ENCODE assay signal across 8 mouse cellular contexts in the genomic region with DNA sequence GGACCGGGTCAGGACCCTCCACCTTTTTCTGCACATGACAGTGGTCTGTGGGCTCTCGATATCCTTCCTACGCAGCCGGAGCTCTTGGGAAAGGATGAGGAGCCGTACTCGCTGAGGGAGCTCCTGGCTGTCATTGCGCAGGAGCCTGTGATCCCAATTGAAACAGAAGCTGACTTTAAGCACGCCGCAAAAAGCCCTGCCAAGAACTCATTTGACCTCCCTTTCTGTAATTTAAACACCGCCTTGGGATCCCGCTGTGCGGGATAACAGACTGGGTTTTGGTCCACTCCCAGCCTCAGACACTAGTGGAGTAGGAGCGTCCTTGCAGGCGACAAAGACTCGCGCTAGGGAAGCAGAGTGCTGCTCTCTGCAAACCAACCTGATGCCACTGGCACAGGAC. TPM values are rescaled to one million over a fixed set of nuclear protein-coding genes. Genes with fewer than 3 reads are reported as not detected.
DNase-seq lines count a peak whose midpoint lies in the region; ATAC-seq and TF ChIP-seq lines count a peak whose summit lies in the region.

No protein-coding gene starts in this region.

- TF ChIP-seq EP300 in liver, postnatal 0 days (IDR thresholded peaks at IDR 0.05; ENCODE audit: low read depth): no peak

- H3K27me3 ChIP-seq in lung, embryonic 16.5 days (ENCODE audit: control insufficient read depth, insufficient read depth, low read depth, low read length): peaks cover 10% of the 10 kb centered on the region; the same call in 1 of the 2 replicates
- peaks cover 53% of the 10 kb centered on the region for H3K27me3 ChIP-seq in embryonic facial prominence, embryonic 13.5 days
- peaks cover 39% of the 10 kb centered on the region for H3K27me3 ChIP-seq in heart, embryonic 16.5 days (ENCODE audit: control insufficient read depth, insufficient read depth, low read length)
- peaks cover 33% of the 10 kb centered on the region for H3K27me3 ChIP-seq in liver, postnatal 0 days (ENCODE audit: insufficient read depth, low read length)

- ATAC-seq in lung, embryonic 16.5 days (ENCODE audit: low read depth): peak; percentile 34; the same call in 1 of the 2 replicates
- ATAC-seq in embryonic facial prominence, embryonic 13.5 days (ENCODE audit: insufficient number of reproducible peaks, insufficient read depth, low FRiP score, low TSS enrichment, low read depth): no peak
- ATAC-seq in heart, embryonic 16.5 days (replicated peaks; ENCODE audit: extremely low read depth, insufficient read depth, low FRiP score): no peak
- no peak for ATAC-seq in liver, postnatal 0 days

- H3K4me2 ChIP-seq in lung, embryonic 16.5 days (ENCODE audit: low read depth, low read length): peak overlapping the region; percentile 99
- H3K4me2 ChIP-seq in embryonic facial prominence, embryonic 13.5 days: peak overlapping the region; percentile 98
- H3K4me2 ChIP-seq in heart, embryonic 16.5 days (ENCODE audit: low read depth, low read length): peak overlapping the region; percentile 94
- peak overlapping the region; percentile 66 for H3K4me2 ChIP-seq in liver, postnatal 0 days (ENCODE audit: low read depth, low read length)

- H3K4me1 ChIP-seq in lung, embryonic 16.5 days (replicated peaks; ENCODE audit: control insufficient read depth, insufficient read depth, low read length): peaks cover 9% of the 10 kb centered on the region
- peaks cover 23% of the 10 kb centered on the region for H3K4me1 ChIP-seq in embryonic facial prominence, embryonic 13.5 days
- peaks cover 14% of the 10 kb centered on the region for H3K4me1 ChIP-seq in heart, embryonic 16.5 days (ENCODE audit: control insufficient read depth, insufficient read depth, low read length)
- H3K4me1 ChIP-seq in liver, postnatal 0 days (ENCODE audit: insufficient read depth): 0 out of 2 replicates have a peak, but pooled peaks cover 4% of the 10 kb centered on the region

- no peaks in the 10 kb centered on the region for H3K9me3 ChIP-seq in lung, embryonic 16.5 days (ENCODE audit: control insufficient read depth, low read length)
- H3K9me3 ChIP-seq in embryonic facial prominence, embryonic 13.5 days: no peaks in the 10 kb centered on the region
- H3K9me3 ChIP-seq in heart, embryonic 16.5 days (replicated peaks; ENCODE audit: control insufficient read depth, low read length): no peaks in the 10 kb centered on the region
- no peaks in the 10 kb centered on the region for H3K9me3 ChIP-seq in liver, postnatal 0 days (ENCODE audit: low read length)

- peak overlapping the region; percentile 67 for H3K4me3 ChIP-seq in lung, embryonic 16.5 days (ENCODE audit: low read length)
- peak overlapping the region; percentile 60 for H3K4me3 ChIP-seq in embryonic facial prominence, embryonic 13.5 days
- H3K4me3 ChIP-seq in heart, embryonic 16.5 days (ENCODE audit: low read length): peak overlapping the region; percentile 61
- H3K4me3 ChIP-seq in liver, postnatal 0 days (ENCODE audit: low read depth, low read length): peak overlapping the region; percentile 22; the same call in 1 of the 2 replicates

- H3K36me3 ChIP-seq in lung, embryonic 16.5 days (ENCODE audit: control insufficient read depth, insufficient read depth, low read length): no peaks in the 10 kb centered on the region
- no peaks in the 10 kb centered on the region for H3K36me3 ChIP-seq in embryonic facial prominence, embryonic 13.5 days
- H3K36me3 ChIP-seq in heart, embryonic 16.5 days (ENCODE audit: control insufficient read depth, insufficient read depth): no peaks in the 10 kb centered on the region
- no peaks in the 10 kb centered on the region for H3K36me3 ChIP-seq in liver, postnatal 0 days (replicated peaks; ENCODE audit: insufficient read depth, low read length)

- peak overlapping the region; percentile 77 for H3K9ac ChIP-seq in lung, embryonic 16.5 days (ENCODE audit: low read length)
- peak overlapping the region; percentile 80 for H3K9ac ChIP-seq in embryonic facial prominence, embryonic 13.5 days
- peak overlapping the region; percentile 76; the same call in 1 of the 2 replicates for H3K9ac ChIP-seq in heart, embryonic 16.5 days (ENCODE audit: low read length)
- no peak overlapping the region for H3K9ac ChIP-seq in liver, postnatal 0 days (replicated peaks)

- 8% methylated on average over 16 of the region's 16 CpGs for WGBS in lung, embryonic 16.5 days
- WGBS in embryonic facial prominence, embryonic 13.5 days: 9% methylated on average over 16 of the region's 16 CpGs
- 13% methylated on average over 16 of the region's 16 CpGs for WGBS in heart, embryonic 16.5 days
- 17% methylated on average over 16 of the region's 16 CpGs for WGBS in liver, postnatal 0 days (ENCODE audit: insufficient replicate concordance)

- H3K27ac ChIP-seq in lung, embryonic 16.5 days (ENCODE audit: low read length): no peak overlapping the region
- no peak overlapping the region for H3K27ac ChIP-seq in embryonic facial prominence, embryonic 13.5 days
- no peak overlapping the region for H3K27ac ChIP-seq in heart, embryonic 16.5 days (ENCODE audit: low read length)
- H3K27ac ChIP-seq in liver, postnatal 0 days (ENCODE audit: low read depth): no peak overlapping the region

- TF ChIP-seq CTCF in liver, postnatal 0 days (IDR thresholded peaks at IDR 0.05; ENCODE audit: low read depth): no peak

- no peak for DNase-seq in lung, postnatal 25 days (ENCODE audit: low spot score)
- DNase-seq in liver, postnatal 0 days: no peak
- DNase-seq in testis, postnatal 10 days (ENCODE audit: low spot score): no peak
- DNase-seq in spleen, postnatal 4 days (ENCODE audit: low spot score in 2 of 2): no peak
- DNase-seq in B cell, adult 2 months: no peak

RNA-seq across cellular contexts. Expression of gene Fndc1, which starts 0.5 kb away (rescaled TPM):
- 39.6 and 41.3 TPM in 2 replicates for polyA plus RNA-seq in lung, embryonic 16.5 days (2015; fragmentation: Nextera tagmentation; extraction: Ambion mirVana)
- polyA plus RNA-seq in embryonic facial prominence, embryonic 13.5 days (2015; fragmentation: Nextera tagmentation; extraction: Ambion mirVana): 22.5 and 23.5 TPM in 2 replicates
- 27.1 and 31.4 TPM in 2 replicates for polyA plus RNA-seq in heart, embryonic 16.5 days (2015; fragmentation: Nextera tagmentation; extraction: Ambion mirVana)
- polyA plus RNA-seq in liver, postnatal 0 days (2015; fragmentation: Nextera tagmentation; extraction: Ambion mirVana): 0.31 and 0.94 TPM in 2 replicates

Comparison
In these comparisons a context has a peak if more than half of its experiments do, and no peak if none do; other contexts are left out.
1. RNA of gene Fndc1, which starts 0.5 kb away (polyA plus RNA-seq): 39.6 to 41.3 TPM in lung, embryonic 16.5 days, 27.1 to 31.4 TPM in heart, embryonic 16.5 days and 22.5 to 23.5 TPM in embryonic facial prominence, embryonic 13.5 days; 0.31 to 0.94 TPM in liver, postnatal 0 days; every median in the first group is over 10 times any median in the second.
2. Peak in every context shown above with its lines, with median percentiles within 50 percentile points of each other: H3K4me2 ChIP-seq and H3K4me3 ChIP-seq.